Mouse (Mus musculus): ENCODE measurements at regions not wholly inside any gene's neighbourhood (a gene's known extent, or its start where the extent isn't known, plus 50 kb on each side); places are given as distances from the start of the nearest gene placed in this dataset.

- no peaks in the 10 kb centered on the region for H3K9me3 ChIP-seq
- no peaks in the 10 kb centered on the region for H3K36me3 ChIP-seq
- no peak overlapping the region for H3K9ac ChIP-seq
- H3K27me3 ChIP-seq, result peaks cover 52% of the 10 kb centered on the region
- no peak overlapping the region for H3K27ac ChIP-seq
- H3K4me1 ChIP-seq, result peaks cover 17% of the 10 kb centered on the region
- H3K4me2 ChIP-seq (replicated peaks), result no peak overlapping the region
- WGBS, result 14% methylated on average over 12 of the region's 12 CpGs
- no peak for ATAC-seq (ENCODE audit: low FRiP score, low read depth)
- H3K4me3 ChIP-seq, result no peak overlapping the region
Measured at GRCm38 (mm10) chr6:52368734-52369412, 55.6 kb downstream of the Evx1 start.

GRCm38 (mm10) chr6:52370806-52371360 lies 57.6 kb downstream of the Evx1 start:
- no peaks in the 10 kb centered on the region for H3K36me3 ChIP-seq
- peaks cover 17% of the 10 kb centered on the region for H3K4me1 ChIP-seq
- ATAC-seq (ENCODE audit: low FRiP score, low read depth), result no peak
- H3K27me3 ChIP-seq, result peaks cover 51% of the 10 kb centered on the region
- H3K9ac ChIP-seq, result no peak overlapping the region
- no peak overlapping the region for H3K4me2 ChIP-seq (replicated peaks)
- no peak overlapping the region for H3K4me3 ChIP-seq
- WGBS, result 23% methylated on average over 8 of the region's 8 CpGs
- no peaks in the 10 kb centered on the region for H3K9me3 ChIP-seq
- H3K27ac ChIP-seq, result no peak overlapping the region

GRCm38 (mm10) chr6:52379146-52379545 lies 65.8 kb downstream of the Evx1 start:
- ATAC-seq (ENCODE audit: low FRiP score, low read depth), result no peak
- 78% methylated on average over 3 of the region's 3 CpGs for WGBS
- H3K4me3 ChIP-seq, result no peak overlapping the region
- no peaks in the 10 kb centered on the region for H3K4me1 ChIP-seq
- no peaks in the 10 kb centered on the region for H3K36me3 ChIP-seq
- H3K27me3 ChIP-seq, result peaks cover 4% of the 10 kb centered on the region; the same call in 1 of the 2 replicates
- peaks cover 2% of the 10 kb centered on the region; the same call in 1 of the 2 replicates for H3K9me3 ChIP-seq
- H3K27ac ChIP-seq, result no peak overlapping the region
- H3K9ac ChIP-seq, result no peak overlapping the region
- H3K4me2 ChIP-seq (replicated peaks), result no peak overlapping the region

GRCm38 (mm10) chr6:52379588-52379987 lies 66.3 kb downstream of the Evx1 start:
- H3K9me3 ChIP-seq, result peaks cover 2% of the 10 kb centered on the region; the same call in 1 of the 2 replicates
- ATAC-seq (ENCODE audit: low FRiP score, low read depth), result no peak
- no peak overlapping the region for H3K9ac ChIP-seq
- H3K4me1 ChIP-seq, result no peaks in the 10 kb centered on the region
- H3K4me2 ChIP-seq (replicated peaks), result no peak overlapping the region
- WGBS, result 68% methylated on average over 5 of the region's 5 CpGs
- H3K4me3 ChIP-seq, result no peak overlapping the region
- 0 out of 2 replicates have a peak, but pooled peaks cover 2% of the 10 kb centered on the region for H3K27me3 ChIP-seq
- no peaks in the 10 kb centered on the region for H3K36me3 ChIP-seq
- no peak overlapping the region for H3K27ac ChIP-seq

- no peak overlapping the region for H3K27ac ChIP-seq
- no peak overlapping the region for H3K9ac ChIP-seq
- ATAC-seq (ENCODE audit: low FRiP score, low read depth), result no peak
- H3K4me2 ChIP-seq (replicated peaks), result no peak overlapping the region
- WGBS, result 79% methylated on average over 2 of the region's 2 CpGs
- no peaks in the 10 kb centered on the region for H3K4me1 ChIP-seq
- peaks cover 2% of the 10 kb centered on the region; the same call in 1 of the 2 replicates for H3K9me3 ChIP-seq
- no peaks in the 10 kb centered on the region for H3K36me3 ChIP-seq
- H3K4me3 ChIP-seq, result no peak overlapping the region
- no peaks in the 10 kb centered on the region for H3K27me3 ChIP-seq
Measured at GRCm38 (mm10) chr6:52385044-52385443, 71.7 kb downstream of the Evx1 start.

- H3K27ac ChIP-seq, result no peak overlapping the region
Measured at GRCm38 (mm10) chr6:52401404-52401803, 88.1 kb downstream of the Evx1 start.

GRCm38 (mm10) chr6:52409991-52410390 lies 96.7 kb downstream of the Evx1 start:
- H3K36me3 ChIP-seq, result no peaks in the 10 kb centered on the region
- H3K27ac ChIP-seq, result no peak overlapping the region
- no peak overlapping the region for H3K9ac ChIP-seq
- 91% methylated on average over 4 of the region's 4 CpGs for WGBS
- H3K4me2 ChIP-seq (replicated peaks), result no peak overlapping the region
- no peak for ATAC-seq (ENCODE audit: low FRiP score, low read depth)
- H3K4me1 ChIP-seq, result peaks cover 9% of the 10 kb centered on the region; the same call in 1 of the 2 replicates
- H3K27me3 ChIP-seq, result no peaks in the 10 kb centered on the region; the same call in 1 of the 2 replicates
- no peaks in the 10 kb centered on the region for H3K9me3 ChIP-seq
- no peak overlapping the region for H3K4me3 ChIP-seq

More at GRCm38 (mm10) chr6:52401404-52401803, 88.1 kb downstream of the Evx1 start:
- WGBS, result 79% methylated on average over 5 of the region's 5 CpGs
- Histone ChIP-seq H3K4me2 (replicated peaks) (no peak overlapping the region), H3K36me3 (no peaks in the 10 kb centered on the region), H3K4me3 (no peak overlapping the region), H3K9ac (no peak overlapping the region), H3K9me3 (no peaks in the 10 kb centered on the region), H3K4me1 (no peaks in the 10 kb centered on the region), H3K27me3 (no peaks in the 10 kb centered on the region)
- ATAC-seq (ENCODE audit: low FRiP score, low read depth), result no peak

GRCm38 (mm10) chr6:52410711-52411110 lies 97.4 kb downstream of the Evx1 start:
- Histone ChIP-seq H3K9me3 (no peaks in the 10 kb centered on the region), H3K4me3 (no peak overlapping the region), H3K27ac (no peak overlapping the region), H3K9ac (no peak overlapping the region), H3K4me1 (peaks cover 9% of the 10 kb centered on the region; the same call in 1 of the 2 replicates), H3K27me3 (no peaks in the 10 kb centered on the region; the same call in 1 of the 2 replicates), H3K36me3 (no peaks in the 10 kb centered on the region), H3K4me2 (replicated peaks) (no peak overlapping the region)
- WGBS, result 44% methylated on average over 5 of the region's 5 CpGs
- ATAC-seq (ENCODE audit: low FRiP score, low read depth), result no peak; the same call in 1 of the 2 replicates

- no peak overlapping the region for H3K4me2 ChIP-seq (replicated peaks)
- peaks cover 13% of the 10 kb centered on the region for H3K4me1 ChIP-seq
- 78% methylated on average over 2 of the region's 2 CpGs for WGBS
- H3K27me3 ChIP-seq, result no peaks in the 10 kb centered on the region; the same call in 1 of the 2 replicates
- no peaks in the 10 kb centered on the region for H3K9me3 ChIP-seq
- no peak overlapping the region for H3K27ac ChIP-seq
- no peaks in the 10 kb centered on the region for H3K36me3 ChIP-seq
- H3K4me3 ChIP-seq, result no peak overlapping the region
- no peak overlapping the region for H3K9ac ChIP-seq
- ATAC-seq (ENCODE audit: low FRiP score, low read depth), result no peak
Measured at GRCm38 (mm10) chr6:52411302-52411701, 98.0 kb downstream of the Evx1 start.

- Histone ChIP-seq H3K36me3 (no peaks in the 10 kb centered on the region), H3K27ac (no peak overlapping the region), H3K9me3 (no peaks in the 10 kb centered on the region), H3K4me2 (replicated peaks) (no peak overlapping the region), H3K4me1 (peaks cover 36% of the 10 kb centered on the region), H3K27me3 (no peaks in the 10 kb centered on the region; the same call in 1 of the 2 replicates), H3K9ac (no peak overlapping the region), H3K4me3 (no peak overlapping the region)
- WGBS, result 90% methylated on average over 4 of the region's 4 CpGs
- no peak for ATAC-seq (ENCODE audit: low FRiP score, low read depth)
Measured at GRCm38 (mm10) chr6:52413639-52414038, 100.3 kb downstream of the Evx1 start.

GRCm38 (mm10) chr6:52415341-52415946 lies 102.1 kb downstream of the Evx1 start:
- no peak overlapping the region for H3K9ac ChIP-seq
- WGBS, result 69% methylated on average over 14 of the region's 14 CpGs
- H3K4me3 ChIP-seq, result no peak overlapping the region
- peaks cover under 1% of the 10 kb centered on the region for H3K27me3 ChIP-seq
- no peaks in the 10 kb centered on the region for H3K9me3 ChIP-seq
- H3K4me1 ChIP-seq, result peaks cover 43% of the 10 kb centered on the region
- H3K4me2 ChIP-seq (replicated peaks), result no peak overlapping the region
- H3K27ac ChIP-seq, result no peak overlapping the region
- ATAC-seq (ENCODE audit: low FRiP score, low read depth), result no peak
- no peaks in the 10 kb centered on the region for H3K36me3 ChIP-seq

- H3K9me3 ChIP-seq, result no peaks in the 10 kb centered on the region
- WGBS, result 72% methylated on average over 3 of the region's 3 CpGs
- H3K27ac ChIP-seq, result no peak overlapping the region
- no peak overlapping the region for H3K9ac ChIP-seq
- no peak overlapping the region for H3K4me2 ChIP-seq (replicated peaks)
- no peak for ATAC-seq (ENCODE audit: low FRiP score, low read depth)
- H3K4me3 ChIP-seq, result no peak overlapping the region
- peaks cover 7% of the 10 kb centered on the region for H3K27me3 ChIP-seq
- H3K36me3 ChIP-seq, result no peaks in the 10 kb centered on the region
- peaks cover 35% of the 10 kb centered on the region for H3K4me1 ChIP-seq
Measured at GRCm38 (mm10) chr6:52416491-52416890, 103.2 kb downstream of the Evx1 start.

Data from limb, embryonic 13.5 days (tissue).